In the genomic region with DNA sequence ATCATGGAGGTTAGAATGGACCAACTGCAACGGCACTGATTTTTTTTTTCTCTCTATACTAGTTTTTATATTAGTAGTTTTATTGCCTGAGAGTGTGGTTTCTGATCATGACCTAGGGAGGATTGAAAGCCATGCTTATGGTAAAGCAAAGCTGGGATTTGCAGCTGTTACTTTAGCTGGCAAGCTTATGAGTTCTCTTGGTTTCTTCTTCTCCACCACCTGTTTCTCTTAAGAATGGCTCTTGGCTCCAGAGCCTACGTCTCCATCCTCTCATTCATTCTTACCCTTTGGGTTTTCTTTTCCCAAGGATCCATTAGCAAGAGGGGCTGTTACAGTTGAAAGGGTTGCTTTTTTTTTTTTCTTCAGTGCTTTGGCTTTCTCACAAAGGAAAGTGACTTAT, we compare ENCODE assay signal across 8 mouse cellular contexts. TPM values are rescaled to one million over a fixed set of nuclear protein-coding genes. Genes with fewer than 3 reads are reported as not detected.
DNase-seq lines count a peak whose midpoint lies in the region; ATAC-seq and TF ChIP-seq lines count a peak whose summit lies in the region.

No protein-coding gene starts in this region.

- no peak for TF ChIP-seq EP300 in heart, postnatal 0 days (IDR thresholded peaks at IDR 0.05; ENCODE audit: low read depth)

- ATAC-seq in heart, postnatal 0 days (ENCODE audit: insufficient read depth, low read depth) = no peak
- no peak for ATAC-seq in liver, embryonic 16.5 days (ENCODE audit: low read depth)
- ATAC-seq in activated CD4-positive, CD25-positive, alpha-beta regulatory T cell, adult 4 months = no peak

- H3K27me3 ChIP-seq in E14TG2a.4 (ENCODE audit: insufficient read depth, low read length) = no peaks in the 10 kb centered on the region
- no peaks in the 10 kb centered on the region for H3K27me3 ChIP-seq in heart, postnatal 0 days (ENCODE audit: control insufficient read depth, insufficient read depth, low read length)
- H3K27me3 ChIP-seq in liver, embryonic 16.5 days (ENCODE audit: control insufficient read depth, insufficient read depth, low read depth, low read length) = no peaks in the 10 kb centered on the region

- no peak for TF ChIP-seq CTCF in gastrocnemius, adult 2 months (IDR thresholded peaks at IDR 0.05)
- no peak for TF ChIP-seq CTCF in E14TG2a.4 (conservative IDR thresholded peaks at IDR 0.05; ENCODE audit: low read length)
- no peak for TF ChIP-seq CTCF in heart, postnatal 0 days (IDR thresholded peaks at IDR 0.05; ENCODE audit: low read depth)

- intact Hi-C loops in gastrocnemius, adult 2 months (cut with DNase I) = loop anchor here (2.0 to 5.0 kb wide), 3 partner anchors 39 to 111 kb away; partner anchors contain the start of genes Kbtbd4, Ndufs3, Psmc3 and Rapsn
- intact Hi-C loops in gastrocnemius, postnatal 36 days (cut with DNase I) = no loop called here
- intact Hi-C loops in left cerebral cortex, postnatal 4 days (cut with DNase I) = no loop called here

- H3K9me3 ChIP-seq in E14TG2a.4 (ENCODE audit: low read length) = no peaks in the 10 kb centered on the region
- no peaks in the 10 kb centered on the region for H3K9me3 ChIP-seq in heart, postnatal 0 days (replicated peaks; ENCODE audit: control insufficient read depth, low read length)
- H3K9me3 ChIP-seq in liver, embryonic 16.5 days (replicated peaks; ENCODE audit: control insufficient read depth, low read length) = no peaks in the 10 kb centered on the region

- WGBS in heart, postnatal 0 days = 43% methylated on average over 2 of the region's 2 CpGs
- WGBS in liver, embryonic 16.5 days (ENCODE audit: insufficient replicate concordance) = 68% methylated on average over 2 of the region's 2 CpGs

- no peak for DNase-seq in gastrocnemius, adult 2 months
- no peak for DNase-seq in gastrocnemius, postnatal 36 days
- DNase-seq in heart, postnatal 0 days (ENCODE audit: low spot score) = no peak
- no peak for DNase-seq in right cerebral cortex, postnatal 10 days (ENCODE audit: low spot score in 2 of 2)
- no peak for DNase-seq in left cerebral cortex, postnatal 4 days

- H3K4me1 ChIP-seq in E14TG2a.4 (replicated peaks; ENCODE audit: low read depth, low read length) = peaks cover 67% of the 10 kb centered on the region
- H3K4me1 ChIP-seq in heart, postnatal 0 days (ENCODE audit: control insufficient read depth, insufficient read depth) = peaks cover 29% of the 10 kb centered on the region
- H3K4me1 ChIP-seq in liver, embryonic 16.5 days (ENCODE audit: control insufficient read depth, low read depth, low read length) = peaks cover 32% of the 10 kb centered on the region

- H3K4me2 ChIP-seq in heart, postnatal 0 days (ENCODE audit: low read depth, low read length) = peak overlapping the region; percentile 87
- peak overlapping the region; percentile 59 for H3K4me2 ChIP-seq in liver, embryonic 16.5 days (ENCODE audit: low read depth, low read length)

- peaks cover 46% of the 10 kb centered on the region for H3K36me3 ChIP-seq in E14TG2a.4 (ENCODE audit: insufficient read depth, low read length)
- no peaks in the 10 kb centered on the region for H3K36me3 ChIP-seq in heart, postnatal 0 days (replicated peaks; ENCODE audit: control insufficient read depth, insufficient read depth, low read length)
- no peaks in the 10 kb centered on the region for H3K36me3 ChIP-seq in liver, embryonic 16.5 days (ENCODE audit: control insufficient read depth, insufficient read depth)

- peak overlapping the region; percentile 95 for H3K27ac ChIP-seq in gastrocnemius, adult 2 months
- peak overlapping the region; percentile 92; the same call in 1 of the 2 replicates for H3K27ac ChIP-seq in heart, postnatal 0 days (ENCODE audit: low read depth)
- no peak overlapping the region for H3K27ac ChIP-seq in liver, embryonic 16.5 days (ENCODE audit: low read length)

- H3K4me3 ChIP-seq in gastrocnemius, adult 2 months = peak overlapping the region; percentile 92
- H3K4me3 ChIP-seq in E14TG2a.4 (replicated peaks; ENCODE audit: low read length) = peak overlapping the region; percentile 98
- peak overlapping the region; percentile 98 for H3K4me3 ChIP-seq in heart, postnatal 0 days (ENCODE audit: low read depth, low read length)
- peak overlapping the region; percentile 89 for H3K4me3 ChIP-seq in liver, embryonic 16.5 days (ENCODE audit: low read depth, low read length)

- peak overlapping the region; percentile 92; the same call in 1 of the 2 replicates for H3K9ac ChIP-seq in heart, postnatal 0 days (replicated peaks; ENCODE audit: low read depth, low read length)
- H3K9ac ChIP-seq in liver, embryonic 16.5 days (ENCODE audit: low read depth, low read length) = peak overlapping the region; percentile 92

RNA-seq across cellular contexts. Expression of gene Celf1, which starts 1.6 kb away (rescaled TPM):
- 10 to 100 TPM; 59.5 to 62.3 TPM for total RNA-seq in gastrocnemius, adult 2 months (2021)
- total RNA-seq in gastrocnemius, postnatal 36 days (2021) = 10 to 100 TPM; 50.0 to 51.4 TPM
- 85.6 and 113 TPM in 2 replicates for total RNA-seq in heart, postnatal 0 days (2014; rRNA removed; ENCODE audit: low replicate concordance)
- 63.9 and 72.6 TPM in 2 replicates for polyA plus RNA-seq in heart, postnatal 0 days (2015; fragmentation: Nextera tagmentation; extraction: Ambion mirVana)
- 46.8 and 47.9 TPM in 2 replicates for polyA plus RNA-seq in liver, embryonic 16.5 days (2015; fragmentation: Nextera tagmentation; extraction: Ambion mirVana)
- 10 to 100 TPM; 44.5 to 53.3 TPM for polyA plus RNA-seq in activated CD4-positive, CD25-positive, alpha-beta regulatory T cell, adult 4 months (2017; shearing (Covaris generic))
- total RNA-seq in left cerebral cortex, postnatal 4 days (2021) = 100 to 1,000 TPM; 133 to 142 TPM

RNA-seq across cellular contexts. Expression of gene Ndufs3, which starts 37.1 kb away (rescaled TPM):
- 100 to 1,000 TPM; 460 to 625 TPM for total RNA-seq in gastrocnemius, adult 2 months (2021)
- total RNA-seq in gastrocnemius, postnatal 36 days (2021) = 100 to 1,000 TPM; 448 to 474 TPM
- total RNA-seq in heart, postnatal 0 days (2014; rRNA removed; ENCODE audit: low replicate concordance) = 556 and 596 TPM in 2 replicates
- polyA plus RNA-seq in heart, postnatal 0 days (2015; fragmentation: Nextera tagmentation; extraction: Ambion mirVana) = 620 and 652 TPM in 2 replicates
- polyA plus RNA-seq in liver, embryonic 16.5 days (2015; fragmentation: Nextera tagmentation; extraction: Ambion mirVana) = 143 and 146 TPM in 2 replicates
- 100 to 1,000 TPM; 119 to 121 TPM for polyA plus RNA-seq in activated CD4-positive, CD25-positive, alpha-beta regulatory T cell, adult 4 months (2017; shearing (Covaris generic))
- 100 to 1,000 TPM; 158 to 162 TPM for total RNA-seq in left cerebral cortex, postnatal 4 days (2021)

RNA-seq across cellular contexts. Expression of gene Kbtbd4, which starts 37.2 kb away (rescaled TPM):
- total RNA-seq in gastrocnemius, adult 2 months (2021) = 10 to 100 TPM; 18.5 to 20.6 TPM
- total RNA-seq in gastrocnemius, postnatal 36 days (2021) = 10 to 100 TPM; 13.6 to 14.2 TPM
- 19.5 and 28.3 TPM in 2 replicates for total RNA-seq in heart, postnatal 0 days (2014; rRNA removed; ENCODE audit: low replicate concordance)
- 16.4 and 17.8 TPM in 2 replicates for polyA plus RNA-seq in heart, postnatal 0 days (2015; fragmentation: Nextera tagmentation; extraction: Ambion mirVana)
- polyA plus RNA-seq in liver, embryonic 16.5 days (2015; fragmentation: Nextera tagmentation; extraction: Ambion mirVana) = 15.7 TPM in 2 replicates
- polyA plus RNA-seq in activated CD4-positive, CD25-positive, alpha-beta regulatory T cell, adult 4 months (2017; shearing (Covaris generic)) = 10 to 100 TPM; 34.3 to 37.8 TPM
- total RNA-seq in left cerebral cortex, postnatal 4 days (2021) = 10 to 100 TPM; 37.5 to 43.6 TPM

RNA-seq across cellular contexts. Expression of gene C1qtnf4, which starts 56.1 kb away (rescaled TPM):
- total RNA-seq in gastrocnemius, adult 2 months (2021) = 1 to 10 TPM; 4.3 to 6.1 TPM
- total RNA-seq in gastrocnemius, postnatal 36 days (2021) = 1 to 10 TPM; 2.7 to 4.1 TPM
- total RNA-seq in heart, postnatal 0 days (2014; rRNA removed; ENCODE audit: low replicate concordance) = 15.5 and 18.7 TPM in 2 replicates
- 23.7 and 28.1 TPM in 2 replicates for polyA plus RNA-seq in heart, postnatal 0 days (2015; fragmentation: Nextera tagmentation; extraction: Ambion mirVana)
- polyA plus RNA-seq in liver, embryonic 16.5 days (2015; fragmentation: Nextera tagmentation; extraction: Ambion mirVana) = 1.5 and 1.6 TPM in 2 replicates
- 1 to 10 TPM in 1 of 2 experiments, under 1 TPM in 1; 0.89 to 1.5 TPM for polyA plus RNA-seq in activated CD4-positive, CD25-positive, alpha-beta regulatory T cell, adult 4 months (2017; shearing (Covaris generic))
- 100 to 1,000 TPM; 143 TPM for total RNA-seq in left cerebral cortex, postnatal 4 days (2021)
